Mouse (Mus musculus) layer of hippocampus, adult 18-20 months (tissue): ENCODE data around the gene Pilrb2. TPM values are rescaled to one million over a fixed set of nuclear protein-coding genes. Genes with fewer than 3 reads are reported as not detected.
"Not testable (repeated sequence)": the region's sequence is repeated elsewhere in the genome, so short reads cannot be mapped to it uniquely, and the experiment has no call there.

Experiments
- DNase-seq, 2 experiments: peaks; one replicate each; pipeline ENCODE4 v3.0.0; 2022; ENCODE audit warnings: low spot score in 2 of 2
- total RNA-seq, 2 experiments: library from RNA; stranded (reverse); gene quantifications; 2 replicates each; pipeline ENCODE4 v1.2.3; 2021

Pilrb2 gene
- total RNA-seq, 2 experiments from 2014 or later, result not detected

- not testable (repeated sequence) for DNase-seq
These were observed 35.6 kb downstream of the Pilrb2 start, which contains the start of gene Pilra for GRCm38 (mm10) chr5:137835966-137836520. Gene Pilra, minus strand, starts transcription at chr5:137836281.

GRCm38 (mm10) chr5:137833500-137833899, 38.1 kb downstream of the Pilrb2 start:
- no peak for DNase-seq

GRCm38 (mm10) chr5:137831506-137831905, 40.1 kb downstream of the Pilrb2 start:
- DNase-seq, result no peak

- DNase-seq, result no peak
These were observed 40.5 kb downstream of the Pilrb2 start for GRCm38 (mm10) chr5:137831106-137831505.

- DNase-seq, result no peak
These were observed 41.4 kb downstream of the Pilrb2 start for GRCm38 (mm10) chr5:137830238-137830637.

GRCm38 (mm10) chr5:137828694-137829093, 42.9 kb downstream of the Pilrb2 start:
- no peak for DNase-seq

GRCm38 (mm10) chr5:137826421-137826820, 45.2 kb downstream of the Pilrb2 start:
- DNase-seq, result no peak

- DNase-seq, result no peak
These were observed 45.6 kb downstream of the Pilrb2 start for GRCm38 (mm10) chr5:137825971-137826370.

GRCm38 (mm10) chr5:137825030-137825429, 46.6 kb downstream of the Pilrb2 start:
- no peak for DNase-seq

- no peak for DNase-seq
These were observed 48.1 kb downstream of the Pilrb2 start for GRCm38 (mm10) chr5:137823455-137824045.

- peak in 1 of 2 experiments; percentile 4 for DNase-seq
These were observed 49.0 kb downstream of the Pilrb2 start for GRCm38 (mm10) chr5:137822602-137823001.

- DNase-seq, result no peak
These were observed 49.5 kb downstream of the Pilrb2 start for GRCm38 (mm10) chr5:137822126-137822525.

GRCm38 (mm10) chr5:137817466-137818222, 54.0 kb downstream of the Pilrb2 start:
- no peak for DNase-seq

Other genes starting within 250 kb of the Pilrb2 start
- gene Fbxo24, start 242.8 kb downstream of the Pilrb2 start, total RNA-seq, result under 1 TPM; 0.20 to 0.47 TPM
- gene Lrch4, start 242.7 kb downstream of the Pilrb2 start, total RNA-seq, result 10 to 100 TPM; 18.9 to 24.2 TPM
- gene Gm20605, start 242.6 kb downstream of the Pilrb2 start, total RNA-seq, result 10 to 100 TPM; 13.5 to 21.4 TPM
- 1 to 10 TPM; 8.2 to 9.5 TPM for gene Sap25, start 230.5 kb downstream of the Pilrb2 start, total RNA-seq
- under 1 TPM; 0.30 to 0.53 TPM for gene Irs3, start 226.1 kb downstream of the Pilrb2 start, total RNA-seq
- gene Agfg2, start 187.1 kb downstream of the Pilrb2 start, total RNA-seq, result 10 to 100 TPM; 72.6 to 73.5 TPM
- 10 to 100 TPM; 72.6 to 74.4 TPM for gene Nyap1, start 130.2 kb downstream of the Pilrb2 start, total RNA-seq
- 100 to 1,000 TPM; 164 to 187 TPM for gene Tsc22d4, start 126.1 kb downstream of the Pilrb2 start, total RNA-seq
- gene Ppp1r35, start 93.0 kb downstream of the Pilrb2 start, total RNA-seq, result 10 to 100 TPM; 23.1 to 26.4 TPM
- gene Mepce, start 84.2 kb downstream of the Pilrb2 start, total RNA-seq, result 10 to 100 TPM; 52.1 to 53.6 TPM
- gene Zcwpw1, start 84.0 kb downstream of the Pilrb2 start, total RNA-seq, result 1 to 10 TPM; 6.1 TPM
- 1 to 10 TPM in 1 of 2 experiments, under 1 TPM in 1; 0.56 to 1.3 TPM for gene Pilra, start 35.5 kb downstream of the Pilrb2 start, total RNA-seq
- not detected for gene Pilrb1, start 13.7 kb downstream of the Pilrb2 start, total RNA-seq
- under 1 TPM; 0.15 to 0.25 TPM for gene Cyp3a13, start 49.8 kb upstream of the Pilrb2 start, total RNA-seq
- gene Gjc3, start 91.3 kb upstream of the Pilrb2 start, total RNA-seq, result 10 to 100 TPM; 21.4 to 22.4 TPM
- gene Azgp1, start 109.7 kb upstream of the Pilrb2 start, total RNA-seq, result not detected
- not detected for gene Smok3a, start 149.4 kb upstream of the Pilrb2 start, total RNA-seq
- gene Smok3b, start 149.6 kb upstream of the Pilrb2 start, total RNA-seq, result not detected
- gene Smok3c, start 181.4 kb upstream of the Pilrb2 start, total RNA-seq, result not detected
- gene Zkscan1, start 213.3 kb upstream of the Pilrb2 start, total RNA-seq, result 10 to 100 TPM; 39.6 to 42.2 TPM
- gene Zscan21, start 245.1 kb upstream of the Pilrb2 start, total RNA-seq, result 10 to 100 TPM; 13.9 to 15.7 TPM